Mouse (Mus musculus) left cerebral cortex, postnatal 25 days (tissue): Measurements from ENCODE around the gene Mesd. TPM values are rescaled to one million over a fixed set of nuclear protein-coding genes. Genes with fewer than 3 reads are reported as not detected.
"Not testable (repeated sequence)": the region's sequence is repeated elsewhere in the genome, so short reads cannot be mapped to it uniquely, and the experiment has no call there.

Source experiments
- DNase-seq, 2 experiments: peaks; one replicate each; pipeline ENCODE4 v3.0.0; 2022; ENCODE audit warnings: low spot score in 2 of 2, mixed read lengths in 1 of 2
- intact Hi-C: fragments of 180-260 bp; cut with DNase I; formaldehyde crosslinking; loops from one replicate; pipeline ENCODE4 v1.15.1; 2025
- total RNA-seq, 2 experiments: library from RNA; stranded (reverse); gene quantifications; 2 replicates each; pipeline ENCODE4 v1.2.3; 2021

Gene Mesd
- total RNA-seq, 2 experiments from 2014 or later, result 54.7 to 58.8 TPM

DNA sequence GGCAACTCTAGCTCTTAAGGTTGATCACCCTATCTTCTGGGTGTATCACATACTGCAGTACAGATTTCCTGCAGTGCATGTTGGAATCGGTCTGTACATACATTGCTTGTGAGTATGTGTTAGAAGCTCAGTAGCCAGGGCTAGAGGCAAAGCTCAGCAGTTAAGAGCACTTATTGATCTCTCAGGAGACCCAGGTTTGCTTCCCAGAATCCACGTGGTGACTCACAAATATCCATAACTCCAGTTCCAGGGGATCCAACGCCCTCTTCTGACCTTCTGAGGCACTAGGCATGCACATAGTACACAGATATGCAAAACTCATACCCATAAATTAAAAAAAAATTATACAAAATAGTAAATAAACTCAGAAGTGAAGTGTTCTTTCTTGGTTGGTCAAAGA lies 7.2 kb upstream of the Mesd start:
- intact Hi-C loops, result no loop called here
- DNase-seq, result no peak

- intact Hi-C loops, result no loop called here
- peak; percentile 26 to 70 for DNase-seq
Measured at GRCm38 (mm10) chr7:83878676-83879448, 5.4 kb upstream of the Mesd start.

DNA sequence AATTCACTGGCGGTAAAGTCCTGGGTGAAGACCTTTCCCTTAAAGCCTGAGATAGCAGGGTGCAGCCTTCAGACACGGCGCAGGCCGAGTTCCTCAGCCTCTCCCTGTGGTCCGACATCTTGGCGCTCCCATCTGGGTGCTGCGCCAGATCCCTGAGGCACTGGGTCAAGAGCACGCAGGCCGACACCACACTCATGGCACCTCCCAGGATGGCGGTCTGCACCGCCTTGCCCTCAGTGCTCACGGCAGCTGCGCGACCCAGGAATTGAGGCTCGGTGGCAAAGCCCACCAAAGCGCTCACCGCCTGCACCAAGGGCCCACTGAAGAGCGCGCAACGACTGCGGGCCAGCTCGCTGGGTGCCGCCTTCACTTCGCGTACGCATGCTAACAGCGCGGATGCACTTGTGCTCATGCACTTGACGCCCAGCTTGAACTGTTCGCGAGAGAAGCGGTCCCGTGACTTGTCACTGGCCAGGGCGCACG lies 2.1 kb upstream of the Mesd start:
- intact Hi-C loops, result loop anchor here (2.0 to 5.0 kb wide), 2 partner anchors 65 to 315 kb away; no protein-coding TSS in a partner anchor
- no peak for DNase-seq

DNA sequence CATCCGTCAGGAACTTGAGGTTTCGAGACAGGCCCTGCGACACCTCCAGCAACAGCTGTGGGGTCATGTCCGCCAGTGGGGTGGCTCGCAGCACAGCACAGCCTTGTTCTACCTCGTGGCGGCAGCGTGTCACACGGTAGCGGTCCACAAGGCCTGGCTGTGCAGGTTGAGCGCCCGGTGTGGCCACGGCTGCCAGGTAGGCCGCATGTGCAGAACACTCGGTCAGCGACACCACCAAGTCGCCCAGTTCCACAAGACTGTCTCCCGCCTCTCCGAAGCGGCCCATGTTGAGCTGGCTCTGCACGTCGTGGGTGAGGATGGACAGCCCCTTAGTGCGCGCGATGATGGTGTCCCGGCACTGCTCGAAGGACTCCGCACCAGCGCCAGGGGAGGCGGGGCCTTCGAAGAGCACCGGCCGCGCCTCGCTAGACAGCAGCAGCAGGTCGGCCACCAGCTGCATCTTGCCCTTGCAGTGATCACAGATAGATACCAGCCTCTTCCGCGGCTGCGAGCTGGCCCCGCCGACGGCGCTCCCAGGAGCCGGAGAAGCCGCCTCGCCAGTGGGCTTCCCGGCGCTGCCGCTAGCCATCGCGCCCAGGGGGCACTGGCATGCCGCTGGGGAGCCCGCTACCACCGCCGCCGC lies 1.5 kb upstream of the Mesd start:
- intact Hi-C loops, result loop anchor here (2.0 to 5.0 kb wide), 2 partner anchors 66 to 315 kb away; no protein-coding TSS in a partner anchor
- DNase-seq, result peak; percentile 30 to 50

- intact Hi-C loops, result loop anchor here (2.0 to 5.0 kb wide), 2 partner anchors 67 to 316 kb away; no protein-coding TSS in a partner anchor
- peak; percentile 50 to 72 for DNase-seq
Measured at GRCm38 (mm10) chr7:83883276-83884020, 818 bp upstream of the Mesd start.

GRCm38 (mm10) chr7:83884921-83885532 lies 761 bp downstream of the Mesd start:
- no peak for DNase-seq
- intact Hi-C loops, result loop anchor here (5.0 kb wide), 2 partner anchors 218 to 318 kb away; no protein-coding TSS in a partner anchor

GRCm38 (mm10) chr7:83885835-83886234 lies 1.6 kb downstream of the Mesd start:
- intact Hi-C loops, result loop anchor here (5.0 kb wide), 1 partner anchor 219 kb away; no protein-coding TSS in a partner anchor
- no peak for DNase-seq

DNA sequence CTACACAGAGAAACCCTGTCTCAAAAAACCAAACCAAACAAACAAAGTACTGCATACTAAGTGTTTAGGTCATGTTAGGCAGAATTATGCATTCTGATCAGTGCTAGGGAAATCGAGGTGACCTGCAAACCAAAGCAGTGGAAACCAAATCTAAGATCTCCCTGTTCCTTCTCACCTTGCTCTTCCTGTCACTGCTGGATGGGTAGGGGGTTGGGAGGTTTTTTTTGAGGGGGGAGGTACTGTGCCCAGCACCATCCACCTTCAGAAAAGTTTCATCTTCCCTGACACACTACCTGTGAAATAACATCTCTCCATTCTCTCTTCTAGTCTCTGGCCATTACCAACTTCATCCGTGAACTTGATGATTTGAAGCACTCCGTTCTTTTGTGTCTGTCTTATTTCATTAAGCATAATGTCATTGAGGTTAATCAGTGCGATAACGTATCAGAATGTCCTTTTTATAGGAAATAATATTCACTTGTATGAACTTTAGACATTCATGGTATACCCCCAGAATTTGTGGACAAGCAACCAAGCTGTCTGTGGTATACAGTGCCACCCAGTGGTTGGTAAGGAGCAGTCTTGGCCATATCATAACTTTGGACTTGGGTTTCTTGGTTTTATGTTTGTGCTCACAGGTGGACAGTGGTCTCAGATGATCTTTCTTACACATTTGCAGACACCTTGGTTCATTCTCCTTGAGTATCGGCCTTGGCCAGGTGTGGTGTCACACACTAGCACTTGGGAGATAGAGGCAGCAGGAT lies 2.3 kb downstream of the Mesd start:
- intact Hi-C loops, result loop anchor here (5.0 kb wide), 1 partner anchor 219 kb away; no protein-coding TSS in a partner anchor
- DNase-seq, result no peak

DNA sequence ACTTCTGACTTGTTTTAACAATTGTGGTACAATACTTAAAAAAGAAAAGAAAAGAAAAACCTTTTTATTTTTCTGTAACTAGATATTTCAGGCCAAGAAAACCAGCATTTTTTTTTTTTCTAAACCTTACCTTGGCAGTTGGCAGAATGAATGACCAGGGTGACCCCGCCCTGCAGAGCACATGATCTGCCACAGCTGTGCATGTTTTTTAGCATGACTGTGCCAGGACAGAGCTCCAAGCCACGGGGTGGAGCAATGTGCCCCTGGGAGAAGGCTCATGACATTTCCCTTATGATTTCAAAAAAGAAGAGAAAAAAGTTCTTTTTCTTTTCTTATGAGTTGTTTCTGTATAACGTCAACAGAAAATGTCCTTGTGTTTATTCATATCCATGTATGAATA lies 5.1 kb downstream of the Mesd start:
- intact Hi-C loops, result loop anchor here (5.0 kb wide), 1 partner anchor 222 kb away; no protein-coding TSS in a partner anchor
- no peak for DNase-seq

DNA sequence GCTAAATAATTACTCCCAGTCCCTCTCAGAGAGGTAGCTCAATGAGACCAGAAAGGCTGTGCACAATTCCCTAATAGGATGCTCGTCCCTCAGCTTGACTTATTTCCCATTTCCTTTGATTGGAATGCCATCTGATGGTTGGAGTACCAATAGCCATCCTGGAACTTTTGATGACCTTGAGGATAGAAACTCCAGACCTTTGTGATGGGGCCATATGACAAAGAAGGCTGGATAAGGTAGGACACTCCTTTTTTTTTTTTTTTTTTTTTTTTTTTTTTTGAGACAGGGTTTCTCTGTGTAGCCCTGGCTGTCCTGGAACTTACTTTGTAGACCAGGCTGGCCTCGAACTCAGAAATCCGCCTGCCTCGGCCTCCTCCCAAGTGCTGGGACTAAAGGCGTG lies 5.7 kb downstream of the Mesd start:
- intact Hi-C loops, result loop anchor here (5.0 kb wide), 1 partner anchor 223 kb away; no protein-coding TSS in a partner anchor
- not testable (repeated sequence) for DNase-seq

- intact Hi-C loops, result no loop called here
- DNase-seq, result peak; percentile 96 to 99
Measured at GRCm38 (mm10) chr7:83891433-83892332, 7.4 kb downstream of the Mesd start.

GRCm38 (mm10) chr7:83892333-83892669 lies 8.0 kb downstream of the Mesd start:
- DNase-seq, result no peak
- intact Hi-C loops, result no loop called here

DNA sequence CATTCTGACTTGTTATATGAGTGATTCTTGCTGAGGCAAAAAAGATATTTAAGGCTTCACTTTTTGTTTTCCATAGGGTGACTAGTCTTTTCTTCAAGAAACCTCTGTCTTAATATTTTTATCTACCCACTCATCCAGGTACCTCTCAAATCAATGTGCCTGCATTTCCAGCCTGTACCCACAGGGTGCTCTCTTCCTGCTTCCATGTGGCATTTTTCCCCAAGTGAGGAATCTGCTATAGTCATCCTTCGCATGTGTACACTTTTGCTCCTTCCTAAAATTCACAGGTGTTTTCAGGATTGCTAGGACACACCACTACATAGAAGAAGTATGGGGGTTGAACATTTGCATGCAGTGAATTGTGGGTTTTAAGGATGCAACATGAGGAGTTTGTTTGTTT lies 10.1 kb downstream of the Mesd start:
- intact Hi-C loops, result no loop called here
- DNase-seq, result no peak

DNA sequence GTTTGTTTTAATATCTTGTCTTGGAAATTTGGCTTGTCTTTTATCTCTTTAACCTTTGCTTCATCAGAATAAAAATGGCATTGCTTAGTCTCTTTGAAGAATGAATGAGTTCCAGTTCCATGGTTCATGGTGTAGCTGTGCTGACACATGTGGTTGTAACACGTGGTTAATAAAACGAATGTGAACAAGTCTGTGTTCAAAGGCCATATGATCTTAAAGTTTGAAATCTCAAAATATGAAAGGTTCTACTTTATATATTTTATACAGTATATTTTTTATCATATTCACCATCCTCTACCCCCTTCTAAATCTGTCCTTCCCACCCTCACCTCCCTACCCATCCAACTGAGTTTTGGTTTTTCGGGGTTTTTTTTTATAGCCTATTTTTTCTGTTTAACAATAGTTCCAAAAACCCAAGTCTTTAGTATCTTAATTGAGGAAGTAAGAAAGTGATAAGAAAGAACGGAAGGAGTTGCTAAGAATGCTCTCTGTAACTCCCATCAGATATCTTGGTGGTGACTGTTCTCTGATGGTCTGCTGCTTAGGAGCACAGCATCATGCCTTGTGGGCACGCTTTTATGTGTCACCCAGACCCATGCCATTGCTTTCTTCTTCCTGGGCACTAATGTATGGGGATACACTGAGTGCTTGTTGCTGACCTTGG lies 11.9 kb downstream of the Mesd start:
- DNase-seq, result no peak
- intact Hi-C loops, result no loop called here

- intact Hi-C loops, result no loop called here
- DNase-seq, result no peak
Measured at GRCm38 (mm10) chr7:83898267-83898666, 14.0 kb downstream of the Mesd start.

GRCm38 (mm10) chr7:83900519-83900918 lies 16.3 kb downstream of the Mesd start:
- DNase-seq, result no peak
- intact Hi-C loops, result no loop called here

DNA sequence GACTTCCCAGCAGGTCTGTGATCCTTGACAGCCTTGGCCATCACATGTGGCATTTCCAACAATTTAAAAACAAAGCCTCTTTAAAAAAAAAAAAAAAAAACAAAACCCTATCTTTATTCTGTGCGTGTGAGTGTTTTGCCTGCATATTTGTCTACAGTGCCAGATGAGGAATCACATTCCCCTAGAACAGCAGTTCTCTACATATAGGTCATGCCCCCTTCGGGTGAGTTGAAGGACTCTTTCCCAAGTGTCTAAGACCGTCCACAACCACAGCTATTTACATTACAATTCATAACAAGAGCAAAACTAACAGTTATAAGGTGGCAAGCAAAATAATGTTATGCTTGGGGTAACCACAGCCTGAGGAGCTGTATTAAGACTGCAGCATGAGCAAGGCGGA lies 17.2 kb downstream of the Mesd start:
- no peak for DNase-seq
- intact Hi-C loops, result no loop called here
